Comparison of ENCODE assay signal across 7 mouse cellular contexts in genomic region chr4:156188162-156188810, GRCm38 (mm10). TPM values are rescaled to one million over a fixed set of nuclear protein-coding genes. Genes with fewer than 3 reads are reported as not detected.
DNase-seq lines count a peak whose midpoint lies in the region; ATAC-seq lines count a peak whose summit lies in the region.

No protein-coding gene starts in this region.

- H3K4me3 ChIP-seq in liver, embryonic 11.5 days (ENCODE audit: low read depth, low read length), result no peak overlapping the region
- no peak overlapping the region for H3K4me3 ChIP-seq in embryonic facial prominence, embryonic 13.5 days
- H3K4me3 ChIP-seq in hindbrain, embryonic 15.5 days, result no peak overlapping the region
- H3K4me3 ChIP-seq in neural tube, embryonic 13.5 days, result no peak overlapping the region

- peaks cover 70% of the 10 kb centered on the region for H3K4me1 ChIP-seq in liver, embryonic 11.5 days (replicated peaks; ENCODE audit: control insufficient read depth, insufficient read depth, low read length)
- H3K4me1 ChIP-seq in embryonic facial prominence, embryonic 13.5 days, result peaks cover 87% of the 10 kb centered on the region
- peaks cover 98% of the 10 kb centered on the region for H3K4me1 ChIP-seq in hindbrain, embryonic 15.5 days (replicated peaks)
- H3K4me1 ChIP-seq in neural tube, embryonic 13.5 days (replicated peaks), result peaks cover 100% of the 10 kb centered on the region

- H3K9me3 ChIP-seq in liver, embryonic 11.5 days (ENCODE audit: control insufficient read depth, low read length), result no peaks in the 10 kb centered on the region
- no peaks in the 10 kb centered on the region for H3K9me3 ChIP-seq in embryonic facial prominence, embryonic 13.5 days
- no peaks in the 10 kb centered on the region for H3K9me3 ChIP-seq in hindbrain, embryonic 15.5 days
- no peaks in the 10 kb centered on the region for H3K9me3 ChIP-seq in neural tube, embryonic 13.5 days

- no peak for DNase-seq in liver, embryonic 11.5 days (ENCODE audit: low spot score)
- no peak for DNase-seq in liver
- DNase-seq in urinary bladder, adult 2 months (ENCODE audit: low spot score), result no peak
- no peak for DNase-seq in testis, postnatal 14 days (ENCODE audit: low spot score)

- peaks cover 3% of the 10 kb centered on the region; the same call in 1 of the 2 replicates for H3K36me3 ChIP-seq in liver, embryonic 11.5 days (ENCODE audit: control insufficient read depth, insufficient read depth, low read length)
- H3K36me3 ChIP-seq in embryonic facial prominence, embryonic 13.5 days, result peaks cover 64% of the 10 kb centered on the region
- H3K36me3 ChIP-seq in hindbrain, embryonic 15.5 days, result 0 out of 2 replicates have a peak, but pooled peaks cover 10% of the 10 kb centered on the region
- peaks cover 39% of the 10 kb centered on the region for H3K36me3 ChIP-seq in neural tube, embryonic 13.5 days

- peak overlapping the region; percentile 16; the same call in 1 of the 2 replicates for H3K9ac ChIP-seq in liver, embryonic 11.5 days (ENCODE audit: low read depth, low read length)
- H3K9ac ChIP-seq in embryonic facial prominence, embryonic 13.5 days, result peak overlapping the region; percentile 41; the same call in 1 of the 2 replicates
- no peak overlapping the region for H3K9ac ChIP-seq in hindbrain, embryonic 15.5 days
- peak overlapping the region; percentile 51 for H3K9ac ChIP-seq in neural tube, embryonic 13.5 days

- H3K27me3 ChIP-seq in liver, embryonic 11.5 days (replicated peaks; ENCODE audit: control insufficient read depth, insufficient read depth, low read length), result no peaks in the 10 kb centered on the region
- no peaks in the 10 kb centered on the region for H3K27me3 ChIP-seq in embryonic facial prominence, embryonic 13.5 days
- no peaks in the 10 kb centered on the region for H3K27me3 ChIP-seq in hindbrain, embryonic 15.5 days
- H3K27me3 ChIP-seq in neural tube, embryonic 13.5 days, result no peaks in the 10 kb centered on the region

- no peak overlapping the region for H3K27ac ChIP-seq in liver, embryonic 11.5 days (ENCODE audit: low read depth, low read length)
- H3K27ac ChIP-seq in embryonic facial prominence, embryonic 13.5 days, result peak overlapping the region; percentile 75
- peak overlapping the region; percentile 61 for H3K27ac ChIP-seq in hindbrain, embryonic 15.5 days (replicated peaks)
- H3K27ac ChIP-seq in neural tube, embryonic 13.5 days (replicated peaks), result peak overlapping the region; percentile 98

- no peak overlapping the region for H3K4me2 ChIP-seq in liver, embryonic 11.5 days
- H3K4me2 ChIP-seq in embryonic facial prominence, embryonic 13.5 days, result peak overlapping the region; percentile 31; the same call in 1 of the 2 replicates
- peak overlapping the region; percentile 17 for H3K4me2 ChIP-seq in hindbrain, embryonic 15.5 days
- H3K4me2 ChIP-seq in neural tube, embryonic 13.5 days, result peak overlapping the region; percentile 35

- no peak for ATAC-seq in liver, embryonic 11.5 days (replicated peaks; ENCODE audit: low FRiP score)
- no peak for ATAC-seq in embryonic facial prominence, embryonic 13.5 days (ENCODE audit: insufficient number of reproducible peaks, insufficient read depth, low FRiP score, low TSS enrichment, low read depth)
- no peak; the same call in 1 of the 2 replicates for ATAC-seq in hindbrain, embryonic 15.5 days (ENCODE audit: low FRiP score, low read depth)
- 0 out of 2 replicates have a peak, but pooled peaks have one; percentile 5 for ATAC-seq in neural tube, embryonic 13.5 days (ENCODE audit: low read depth)

- WGBS in liver, embryonic 11.5 days, result 60% methylated on average over 5 of the region's 5 CpGs
- 36% methylated on average over 5 of the region's 5 CpGs for WGBS in embryonic facial prominence, embryonic 13.5 days
- 25% methylated on average over 5 of the region's 5 CpGs for WGBS in hindbrain, embryonic 15.5 days
- WGBS in neural tube, embryonic 13.5 days, result 29% methylated on average over 5 of the region's 5 CpGs

RNA-seq across cellular contexts. Expression of gene Agrn, which starts 9.0 kb away (rescaled TPM):
- polyA plus RNA-seq in liver, embryonic 11.5 days (2014; fragmentation: Nextera tagmentation; extraction: Ambion mirVana), result 31.6 and 35.5 TPM in 2 replicates
- 83.7 and 92.1 TPM in 2 replicates for polyA plus RNA-seq in embryonic facial prominence, embryonic 13.5 days (2015; fragmentation: Nextera tagmentation; extraction: Ambion mirVana)
- 116 TPM in 2 replicates for polyA plus RNA-seq in hindbrain, embryonic 15.5 days (2015; fragmentation: Nextera tagmentation; extraction: Ambion mirVana)
- polyA plus RNA-seq in neural tube, embryonic 13.5 days (2015; fragmentation: Nextera tagmentation; extraction: Ambion mirVana), result 120 and 122 TPM in 2 replicates
- 124 and 139 TPM in 2 replicates for polyA plus RNA-seq in urinary bladder, adult 2 months (2012; rRNA removed)

RNA-seq across cellular contexts. Expression of gene Isg15, which starts 12.3 kb away (rescaled TPM):
- polyA plus RNA-seq in liver, embryonic 11.5 days (2014; fragmentation: Nextera tagmentation; extraction: Ambion mirVana), result 0.47 and 0.51 TPM in 2 replicates
- polyA plus RNA-seq in embryonic facial prominence, embryonic 13.5 days (2015; fragmentation: Nextera tagmentation; extraction: Ambion mirVana), result 1.6 and 2.1 TPM in 2 replicates
- 1.5 and 5.1 TPM in 2 replicates for polyA plus RNA-seq in hindbrain, embryonic 15.5 days (2015; fragmentation: Nextera tagmentation; extraction: Ambion mirVana)
- polyA plus RNA-seq in neural tube, embryonic 13.5 days (2015; fragmentation: Nextera tagmentation; extraction: Ambion mirVana), result 0.84 and 2.2 TPM in 2 replicates
- polyA plus RNA-seq in urinary bladder, adult 2 months (2012; rRNA removed), result 15.0 and 15.6 TPM in 2 replicates

RNA-seq across cellular contexts. Expression of gene AW011738, which starts 14.8 kb away (rescaled TPM):
- polyA plus RNA-seq in liver, embryonic 11.5 days (2014; fragmentation: Nextera tagmentation; extraction: Ambion mirVana), result 0.08 and 0.73 TPM in 2 replicates
- polyA plus RNA-seq in embryonic facial prominence, embryonic 13.5 days (2015; fragmentation: Nextera tagmentation; extraction: Ambion mirVana), result 2.3 and 2.9 TPM in 2 replicates
- 4.5 and 5.0 TPM in 2 replicates for polyA plus RNA-seq in hindbrain, embryonic 15.5 days (2015; fragmentation: Nextera tagmentation; extraction: Ambion mirVana)
- polyA plus RNA-seq in neural tube, embryonic 13.5 days (2015; fragmentation: Nextera tagmentation; extraction: Ambion mirVana), result 5.1 and 5.6 TPM in 2 replicates
- polyA plus RNA-seq in urinary bladder, adult 2 months (2012; rRNA removed), result 3.0 and 3.1 TPM in 2 replicates

RNA-seq across cellular contexts. Expression of gene Perm1, which starts 27.4 kb away (rescaled TPM):
- polyA plus RNA-seq in liver, embryonic 11.5 days (2014; fragmentation: Nextera tagmentation; extraction: Ambion mirVana), result 0.25 TPM in 2 replicates
- 0.62 and 1.1 TPM in 2 replicates for polyA plus RNA-seq in embryonic facial prominence, embryonic 13.5 days (2015; fragmentation: Nextera tagmentation; extraction: Ambion mirVana)
- 1.9 and 2.5 TPM in 2 replicates for polyA plus RNA-seq in hindbrain, embryonic 15.5 days (2015; fragmentation: Nextera tagmentation; extraction: Ambion mirVana)
- polyA plus RNA-seq in neural tube, embryonic 13.5 days (2015; fragmentation: Nextera tagmentation; extraction: Ambion mirVana), result 1.8 TPM in 2 replicates
- polyA plus RNA-seq in urinary bladder, adult 2 months (2012; rRNA removed), result 0.10 and 0.18 TPM in 2 replicates

RNA-seq across cellular contexts. Expression of gene Plekhn1, which starts 46.4 kb away (rescaled TPM):
- 9.1 and 11.8 TPM in 2 replicates for polyA plus RNA-seq in liver, embryonic 11.5 days (2014; fragmentation: Nextera tagmentation; extraction: Ambion mirVana)
- 29.9 and 30.7 TPM in 2 replicates for polyA plus RNA-seq in embryonic facial prominence, embryonic 13.5 days (2015; fragmentation: Nextera tagmentation; extraction: Ambion mirVana)
- polyA plus RNA-seq in hindbrain, embryonic 15.5 days (2015; fragmentation: Nextera tagmentation; extraction: Ambion mirVana), result 26.1 and 30.4 TPM in 2 replicates
- 26.1 and 27.3 TPM in 2 replicates for polyA plus RNA-seq in neural tube, embryonic 13.5 days (2015; fragmentation: Nextera tagmentation; extraction: Ambion mirVana)
- polyA plus RNA-seq in urinary bladder, adult 2 months (2012; rRNA removed), result 86.6 and 88.2 TPM in 2 replicates
